Mouse (Mus musculus): ENCODE measurements around the gene Slc8b1. TPM values are rescaled to one million over a fixed set of nuclear protein-coding genes. Genes with fewer than 3 reads are reported as not detected.
A peak's percentile ranks its signal among the peaks of the same experiment; 100 is the strongest.

The Slc8b1 gene
- total and polyA plus RNA-seq, 3 experiments = 2.7 to 5.9 TPM; not detected in 1

GRCm38 (mm10) chr5:120562956-120563913, 52.3 kb downstream of the Slc8b1 start:
- TF ChIP-seq ZNF384 (IDR thresholded peaks at IDR 0.05; ENCODE audit: low read depth, low read length) (0 out of 2 replicates have a peak, but pooled peaks have one; percentile 18), TAL1 (IDR thresholded peaks at IDR 0.05; ENCODE audit: low read length) (no peak)
- no peak for DNase-seq (ENCODE audit: low read depth, low spot score)
- no peaks in the 10 kb centered on the region for H3K36me3 ChIP-seq (ENCODE audit: control insufficient read depth in 1 of 2, insufficient read depth in 2 of 2, low read length in 2 of 2)
- no peak overlapping the region for H3K27ac ChIP-seq (ENCODE audit: control insufficient read depth, low read depth, low read length)
- H3K9me3 ChIP-seq (replicated peaks; ENCODE audit: insufficient read depth, low read length) = no peaks in the 10 kb centered on the region
- H3K4me3 ChIP-seq (ENCODE audit: control insufficient read depth in 1 of 2, insufficient read depth in 1 of 2, low read depth in 2 of 2, low read length in 2 of 2) = no peak overlapping the region
- no peaks in the 10 kb centered on the region for H3K27me3 ChIP-seq (ENCODE audit: control insufficient read depth in 1 of 2, insufficient read depth in 2 of 2, low read length in 2 of 2)
- H3K79me2 ChIP-seq (ENCODE audit: control insufficient read depth, insufficient read depth, low read length, poor library complexity) = no peaks in the 10 kb centered on the region
- H3K4me1 ChIP-seq (ENCODE audit: control insufficient read depth in 1 of 2, insufficient read depth in 2 of 2, low read length in 2 of 2) = no peaks in the 10 kb centered on the region
- H3K9ac ChIP-seq (ENCODE audit: control insufficient read depth, low read depth, low read length, poor library complexity, severe bottlenecking) = no peak overlapping the region

GRCm38 (mm10) chr5:120563914-120564311, 52.9 kb downstream of the Slc8b1 start:
- no peak for DNase-seq (ENCODE audit: low read depth, low spot score)
- no peak overlapping the region for H3K4me3 ChIP-seq (ENCODE audit: control insufficient read depth in 1 of 2, insufficient read depth in 1 of 2, low read depth in 2 of 2, low read length in 2 of 2)
- no peak overlapping the region for H3K27ac ChIP-seq (ENCODE audit: control insufficient read depth, low read depth, low read length)
- no peak overlapping the region for H3K9ac ChIP-seq (ENCODE audit: control insufficient read depth, low read depth, low read length, poor library complexity, severe bottlenecking)
- H3K9me3 ChIP-seq (replicated peaks; ENCODE audit: insufficient read depth, low read length) = no peaks in the 10 kb centered on the region
- no peak for TF ChIP-seq POLR2AphosphoS2 (IDR thresholded peaks at IDR 0.05; ENCODE audit: low read length)
- TF ChIP-seq BHLHE40 (IDR thresholded peaks at IDR 0.05; ENCODE audit: borderline replicate concordance, low read depth, low read length) = no peak
- no peak for TF ChIP-seq GATA1 (IDR thresholded peaks at IDR 0.05; ENCODE audit: low read depth, low read length)
- no peak for TF ChIP-seq MAX (IDR thresholded peaks at IDR 0.05; ENCODE audit: low read length)
- TF ChIP-seq CHD2 (IDR thresholded peaks at IDR 0.05; ENCODE audit: low read length) = no peak
- TF ChIP-seq GABPA (IDR thresholded peaks at IDR 0.05; ENCODE audit: low read depth, low read length) = no peak
- no peak for TF ChIP-seq NELFE (IDR thresholded peaks at IDR 0.05; ENCODE audit: low read depth, low read length)
- TF ChIP-seq JUND (IDR thresholded peaks at IDR 0.05; ENCODE audit: low read depth, low read length) = no peak
- TF ChIP-seq TBP (IDR thresholded peaks at IDR 0.05; ENCODE audit: low read depth, low read length) = no peak
- no peak for TF ChIP-seq UBTF (IDR thresholded peaks at IDR 0.05; ENCODE audit: borderline replicate concordance, insufficient read depth, low read depth, low read length)
- TF ChIP-seq ELF1 (IDR thresholded peaks at IDR 0.05; ENCODE audit: low read depth, low read length) = no peak
- no peak for TF ChIP-seq USF1 (IDR thresholded peaks at IDR 0.05; ENCODE audit: low read depth, low read length)
- no peak for TF ChIP-seq MAZ (IDR thresholded peaks at IDR 0.05; ENCODE audit: low read depth, low read length)
- TF ChIP-seq CHD1 (IDR thresholded peaks at IDR 0.05; ENCODE audit: low read depth, low read length) = no peak
- no peak for TF ChIP-seq POLR2AphosphoS5 (IDR thresholded peaks at IDR 0.05; ENCODE audit: borderline replicate concordance, low read depth, low read length)
- no peak for TF ChIP-seq ZC3H11A (IDR thresholded peaks at IDR 0.05; ENCODE audit: low read depth, low read length)
- TF ChIP-seq ZNF384 (IDR thresholded peaks at IDR 0.05; ENCODE audit: low read depth, low read length) = no peak
- no peaks in the 10 kb centered on the region for H3K79me2 ChIP-seq (ENCODE audit: control insufficient read depth, insufficient read depth, low read length, poor library complexity)
- H3K36me3 ChIP-seq (ENCODE audit: control insufficient read depth in 1 of 2, insufficient read depth in 2 of 2, low read length in 2 of 2) = no peaks in the 10 kb centered on the region
- no peaks in the 10 kb centered on the region for H3K4me1 ChIP-seq (ENCODE audit: control insufficient read depth in 1 of 2, insufficient read depth in 2 of 2, low read length in 2 of 2)
- H3K27me3 ChIP-seq (ENCODE audit: control insufficient read depth in 1 of 2, insufficient read depth in 2 of 2, low read length in 2 of 2) = no peaks in the 10 kb centered on the region
